Mouse (Mus musculus): ENCODE results near the gene Gm11238. TPM values are rescaled to one million over a fixed set of nuclear protein-coding genes. Genes with fewer than 3 reads are reported as not detected.
"Not testable (repeated sequence)": the region's sequence is repeated elsewhere in the genome, so short reads cannot be mapped to it uniquely, and the experiment has no call there.

The Gm11238 gene
- total RNA-seq (2017), result not detected in 2 replicates

DNA sequence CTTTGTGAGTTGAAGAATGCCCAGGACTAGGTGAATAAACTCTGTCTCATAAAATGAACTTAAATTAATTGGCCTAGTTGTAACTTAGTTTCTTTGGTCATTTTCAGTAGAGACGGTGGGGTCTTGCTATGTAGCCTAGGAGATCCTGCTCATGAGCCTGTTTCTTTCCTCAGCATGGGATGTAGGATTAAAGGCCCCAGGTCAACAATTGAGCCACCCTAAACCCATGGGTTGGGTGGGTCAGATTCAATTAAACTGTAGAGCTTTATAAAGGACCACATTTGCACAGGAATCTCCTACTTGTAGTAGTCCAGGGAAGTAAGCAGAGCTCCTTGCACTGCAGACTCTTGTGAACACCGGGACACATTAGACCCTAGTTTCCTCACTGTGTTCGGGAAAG lies at the start of gene Gm11238:
Gene Gm11238 (plus strand): TSS at position 301 of the 400 bp plus-strand sequence.
- ATAC-seq (replicated peaks in 1 of 2; ENCODE audit: insufficient read depth in 1 of 2, low FRiP score in 2 of 2, low TSS enrichment in 1 of 2, low read depth in 1 of 2, poor library complexity in 2 of 2, severe bottlenecking in 2 of 2), result not testable (repeated sequence)

DNA sequence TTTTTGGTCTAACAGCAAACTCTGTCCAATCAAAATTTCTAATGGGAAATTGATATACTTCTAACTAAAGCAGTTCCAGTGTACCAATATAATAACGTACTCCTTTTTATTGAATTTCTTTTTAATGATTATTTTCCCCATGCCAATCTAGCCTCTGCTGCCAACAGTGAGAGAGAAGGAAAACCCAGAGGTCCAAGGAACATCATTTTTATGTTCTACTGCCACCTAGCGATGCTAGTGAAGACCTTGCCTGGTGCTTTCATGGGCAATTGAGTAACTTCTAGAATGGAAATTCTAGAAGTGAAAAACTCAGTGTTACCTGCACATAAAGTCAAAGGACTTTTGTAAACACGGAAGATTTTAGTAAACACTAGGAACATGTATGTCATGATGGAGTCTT lies 8.4 kb upstream of the Gm11238 start:
- ATAC-seq (replicated peaks in 1 of 2; ENCODE audit: insufficient read depth in 1 of 2, low FRiP score in 2 of 2, low TSS enrichment in 1 of 2, low read depth in 1 of 2, poor library complexity in 2 of 2, severe bottlenecking in 2 of 2), result no peak; a peak in 1 of 4 replicates

DNA sequence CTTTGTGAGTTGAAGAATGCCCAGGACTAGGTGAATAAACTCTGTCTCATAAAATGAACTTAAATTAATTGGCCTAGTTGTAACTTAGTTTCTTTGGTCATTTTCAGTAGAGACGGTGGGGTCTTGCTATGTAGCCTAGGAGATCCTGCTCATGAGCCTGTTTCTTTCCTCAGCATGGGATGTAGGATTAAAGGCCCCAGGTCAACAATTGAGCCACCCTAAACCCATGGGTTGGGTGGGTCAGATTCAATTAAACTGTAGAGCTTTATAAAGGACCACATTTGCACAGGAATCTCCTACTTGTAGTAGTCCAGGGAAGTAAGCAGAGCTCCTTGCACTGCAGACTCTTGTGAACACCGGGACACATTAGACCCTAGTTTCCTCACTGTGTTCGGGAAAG lies 15.0 kb downstream of the Gm11238 start, which contains the start of gene Gm11237:
Gene Gm11237 (plus strand): TSS at position 301 of the 400 bp plus-strand sequence.
- ATAC-seq (replicated peaks in 1 of 2; ENCODE audit: insufficient read depth in 1 of 2, low FRiP score in 2 of 2, low TSS enrichment in 1 of 2, low read depth in 1 of 2, poor library complexity in 2 of 2, severe bottlenecking in 2 of 2), result not testable (repeated sequence)

DNA sequence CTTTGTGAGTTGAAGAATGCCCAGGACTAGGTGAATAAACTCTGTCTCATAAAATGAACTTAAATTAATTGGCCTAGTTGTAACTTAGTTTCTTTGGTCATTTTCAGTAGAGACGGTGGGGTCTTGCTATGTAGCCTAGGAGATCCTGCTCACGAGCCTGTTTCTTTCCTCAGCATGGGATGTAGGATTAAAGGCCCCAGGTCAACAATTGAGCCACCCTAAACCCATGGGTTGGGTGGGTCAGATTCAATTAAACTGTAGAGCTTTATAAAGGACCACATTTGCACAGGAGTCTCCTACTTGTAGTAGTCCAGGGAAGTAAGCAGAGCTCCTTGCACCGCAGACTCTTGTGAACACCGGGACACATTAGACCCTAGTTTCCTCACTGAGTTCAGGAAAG lies 30.1 kb downstream of the Gm11238 start, which contains the start of gene Gm11236:
Gene Gm11236 (plus strand): TSS at position 301 of the 400 bp plus-strand sequence.
- not testable (repeated sequence) for ATAC-seq (replicated peaks in 1 of 2; ENCODE audit: insufficient read depth in 1 of 2, low FRiP score in 2 of 2, low TSS enrichment in 1 of 2, low read depth in 1 of 2, poor library complexity in 2 of 2, severe bottlenecking in 2 of 2)

DNA sequence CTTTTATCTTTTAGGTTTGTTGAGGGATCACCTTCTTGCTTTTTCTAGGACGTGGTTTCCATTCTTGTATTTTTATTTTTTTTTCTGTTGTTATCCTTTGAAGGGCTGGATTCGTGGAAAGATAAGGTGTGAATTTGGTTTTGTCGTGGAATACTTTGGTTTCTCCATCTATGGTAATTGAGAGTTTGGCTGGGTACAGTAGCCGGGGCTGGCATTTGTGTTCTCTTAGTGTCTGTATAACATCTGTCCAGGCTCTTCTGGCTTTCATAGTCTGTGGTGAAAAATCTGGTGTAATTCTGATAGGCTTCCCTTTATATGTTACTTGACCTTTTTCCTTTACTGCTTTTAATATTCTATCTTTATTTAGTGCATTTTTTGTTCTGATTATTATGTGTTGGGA lies 54.2 kb downstream of the Gm11238 start:
- ATAC-seq (replicated peaks in 1 of 2; ENCODE audit: insufficient read depth in 1 of 2, low FRiP score in 2 of 2, low TSS enrichment in 1 of 2, low read depth in 1 of 2, poor library complexity in 2 of 2, severe bottlenecking in 2 of 2), result not testable (repeated sequence)

DNA sequence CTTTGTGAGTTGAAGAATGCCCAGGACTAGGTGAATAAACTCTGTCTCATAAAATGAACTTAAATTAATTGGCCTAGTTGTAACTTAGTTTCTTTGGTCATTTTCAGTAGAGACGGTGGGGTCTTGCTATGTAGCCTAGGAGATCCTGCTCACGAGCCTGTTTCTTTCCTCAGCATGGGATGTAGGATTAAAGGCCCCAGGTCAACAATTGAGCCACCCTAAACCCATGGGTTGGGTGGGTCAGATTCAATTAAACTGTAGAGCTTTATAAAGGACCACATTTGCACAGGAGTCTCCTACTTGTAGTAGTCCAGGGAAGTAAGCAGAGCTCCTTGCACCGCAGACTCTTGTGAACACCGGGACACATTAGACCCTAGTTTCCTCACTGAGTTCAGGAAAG lies 60.4 kb downstream of the Gm11238 start, which contains the start of gene Gm11239:
Gene Gm11239 (plus strand): TSS at position 301 of the 400 bp plus-strand sequence.
- not testable (repeated sequence) for ATAC-seq (replicated peaks in 1 of 2; ENCODE audit: insufficient read depth in 1 of 2, low FRiP score in 2 of 2, low TSS enrichment in 1 of 2, low read depth in 1 of 2, poor library complexity in 2 of 2, severe bottlenecking in 2 of 2)

DNA sequence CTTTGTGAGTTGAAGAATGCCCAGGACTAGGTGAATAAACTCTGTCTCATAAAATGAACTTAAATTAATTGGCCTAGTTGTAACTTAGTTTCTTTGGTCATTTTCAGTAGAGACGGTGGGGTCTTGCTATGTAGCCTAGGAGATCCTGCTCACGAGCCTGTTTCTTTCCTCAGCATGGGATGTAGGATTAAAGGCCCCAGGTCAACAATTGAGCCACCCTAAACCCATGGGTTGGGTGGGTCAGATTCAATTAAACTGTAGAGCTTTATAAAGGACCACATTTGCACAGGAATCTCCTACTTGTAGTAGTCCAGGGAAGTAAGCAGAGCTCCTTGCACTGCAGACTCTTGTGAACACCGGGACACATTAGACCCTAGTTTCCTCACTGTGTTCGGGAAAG lies 75.5 kb downstream of the Gm11238 start, which contains the start of gene Gm428:
Gene Gm428 (plus strand): TSS at position 301 of the 400 bp plus-strand sequence.
- not testable (repeated sequence) for ATAC-seq (replicated peaks in 1 of 2; ENCODE audit: insufficient read depth in 1 of 2, low FRiP score in 2 of 2, low TSS enrichment in 1 of 2, low read depth in 1 of 2, poor library complexity in 2 of 2, severe bottlenecking in 2 of 2)

Other genes with a start within 250 kb of the Gm11238 start
- not detected in 2 replicates for gene Gm11487, start 202.8 kb upstream of the Gm11238 start, total RNA-seq (2017)
- not detected in 2 replicates for gene Gm11237, start 15.1 kb downstream of the Gm11238 start, total RNA-seq (2017)
- gene Gm11236, start 30.2 kb downstream of the Gm11238 start, total RNA-seq (2017), result not detected in 2 replicates
- not detected in 2 replicates for gene Gm11239, start 60.5 kb downstream of the Gm11238 start, total RNA-seq (2017)
- gene Gm428, start 75.6 kb downstream of the Gm11238 start, total RNA-seq (2017), result not detected in 2 replicates
- gene Rasef, start 183.1 kb downstream of the Gm11238 start, total RNA-seq (2017), result not detected in 2 replicates

Measured in hematopoietic stem cell, adult 5-6 weeks (primary cell).